Mouse (Mus musculus) small intestine, adult 2 months (tissue): Measurements from ENCODE around the gene Cisd1. TPM values are rescaled to one million over a fixed set of nuclear protein-coding genes. Genes with fewer than 3 reads are reported as not detected.

Experiments
- H3K27ac ChIP-seq: fragments of 200-500 bp; 2 replicates; pipeline ENCODE4 v1.5.1; 2012; ENCODE audit warnings: low read depth, low read length, control low read depth, inconsistent platforms; ENCODE audit not compliant: insufficient read depth
- H3K27me3 ChIP-seq: fragments of 200-500 bp; 2 replicates; pipeline ENCODE4 v1.6.1; 2012; ENCODE audit warnings: mild to moderate bottlenecking, moderate library complexity, low read length, inconsistent platforms; ENCODE audit not compliant: control insufficient read depth, insufficient read depth
- H3K36me3 ChIP-seq: fragments of 200-500 bp; 2 replicates; pipeline ENCODE4 v1.6.1; 2012; ENCODE audit warnings: mild to moderate bottlenecking, low read length, control low read depth, inconsistent platforms; ENCODE audit not compliant: control insufficient read depth, insufficient read depth
- H3K4me1 ChIP-seq: fragments of 200-500 bp; 2 replicates; pipeline ENCODE4 v1.6.1; 2012; ENCODE audit warnings: low read length, inconsistent platforms, mixed read lengths; ENCODE audit not compliant: control insufficient read depth, insufficient read depth, insufficient read length
- H3K4me3 ChIP-seq: fragments of 200-500 bp; 2 replicates; pipeline ENCODE4 v1.5.1; 2012; ENCODE audit warnings: low read depth, mild to moderate bottlenecking, control low read depth, inconsistent platforms, low read length, moderate library complexity
- CTCF ChIP-seq: fragments of 200-500 bp; IDR thresholded peaks from 2 replicates; pipeline ENCODE4 v1.5.1; 2012; ENCODE audit warnings: low read depth, mild to moderate bottlenecking, control low read depth, inconsistent platforms, low read length, moderate library complexity, mixed read lengths; ENCODE audit not compliant: insufficient replicate concordance, insufficient read length; ENCODE audit errors: extremely low read depth
- POLR2A ChIP-seq: fragments of 200-500 bp; IDR thresholded peaks from 2 replicates; pipeline ENCODE4 v1.6.1; 2012; ENCODE audit warnings: low read depth, mild to moderate bottlenecking, control low read depth, inconsistent platforms, low read length, moderate library complexity
- WGBS: fragments of 180-500 bp; shearing (Covaris S2); methylation state at CpG from one replicate; pipeline ENCODE4 v1.1.7; 2018; 5-methylcytosine and 5-hydroxymethylcytosine counted together
- polyA plus RNA-seq: library from polyadenylated mRNA; depleted of rRNA; stranded (reverse); fragments of >200 nt; gene quantifications from 2 replicates; pipeline ENCODE4 v1.2.3, GENCODE M21; 2012

Gene Cisd1
- polyA plus RNA-seq, 1 experiment, result 75.8 TPM

GRCm38 (mm10) chr10:71381471-71382033 lies 36.8 kb upstream of the Cisd1 start:
- H3K4me1 ChIP-seq, result peaks cover 10% of the 10 kb centered on the region; the same call in 1 of the 2 replicates
- no peaks in the 10 kb centered on the region for H3K27me3 ChIP-seq
- 84% methylated on average over 29 of the region's 29 CpGs for WGBS
- 0 out of 2 replicates have a peak overlapping the region, but pooled peaks have one; percentile 70 for H3K27ac ChIP-seq
- no peak overlapping the region for H3K4me3 ChIP-seq
- no peak for TF ChIP-seq POLR2A
- no peak for TF ChIP-seq CTCF
- H3K36me3 ChIP-seq, result peaks cover 66% of the 10 kb centered on the region

DNA sequence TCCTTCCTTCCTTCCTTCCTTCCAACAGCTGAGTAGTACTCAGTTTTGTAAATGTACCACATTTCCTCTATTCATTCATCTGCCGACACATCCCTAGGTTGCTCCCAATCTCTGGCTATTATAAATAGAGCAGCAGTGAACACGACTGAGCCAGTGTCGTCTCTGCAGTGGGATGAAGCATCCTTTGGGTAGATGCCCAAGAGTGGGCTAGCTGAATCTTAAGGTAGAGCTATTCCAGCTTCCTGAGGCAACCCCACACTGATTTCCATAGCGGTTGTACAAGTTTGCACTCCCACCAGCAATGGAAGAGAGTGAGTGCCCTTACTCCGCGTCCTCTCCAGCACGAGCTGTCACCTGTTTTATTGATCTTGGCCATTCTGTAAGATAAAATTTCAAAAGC lies 35.7 kb upstream of the Cisd1 start:
- no peak overlapping the region for H3K27ac ChIP-seq
- 86% methylated on average over 7 of the region's 7 CpGs for whole genome bisulfite sequencing
- H3K4me1 ChIP-seq, result peaks cover 14% of the 10 kb centered on the region; the same call in 1 of the 2 replicates
- peaks cover 64% of the 10 kb centered on the region for H3K36me3 ChIP-seq
- TF ChIP-seq POLR2A, result no peak
- no peak for TF ChIP-seq CTCF
- H3K4me3 ChIP-seq, result no peak overlapping the region
- no peaks in the 10 kb centered on the region for H3K27me3 ChIP-seq

DNA sequence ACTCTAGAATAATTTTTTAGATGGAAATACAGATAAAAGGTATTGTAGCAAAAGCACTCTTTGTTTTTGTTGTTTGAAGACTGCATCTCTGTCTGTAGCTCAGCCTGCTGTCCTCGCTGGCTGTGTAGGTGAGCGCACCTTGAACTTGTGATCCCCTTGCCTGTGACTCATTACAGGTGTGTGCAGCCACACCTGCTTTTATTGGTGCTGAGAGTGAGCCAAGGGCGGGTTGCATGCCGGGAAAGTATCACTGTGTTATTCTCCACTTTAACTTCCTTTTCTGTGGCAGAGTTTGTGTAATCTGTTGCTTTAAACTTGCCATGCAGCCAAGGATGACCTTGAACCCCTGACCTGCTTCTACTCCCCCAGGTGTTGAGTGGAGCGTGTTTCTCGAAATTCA lies 31.3 kb upstream of the Cisd1 start:
- TF ChIP-seq POLR2A (no peak), CTCF (no peak)
- peaks cover 14% of the 10 kb centered on the region; the same call in 1 of the 2 replicates for H3K4me1 ChIP-seq
- no peaks in the 10 kb centered on the region for H3K27me3 ChIP-seq
- peak overlapping the region; percentile 75 for H3K27ac ChIP-seq
- H3K4me3 ChIP-seq, result no peak overlapping the region
- peaks cover 67% of the 10 kb centered on the region for H3K36me3 ChIP-seq
- WGBS, result 29% methylated on average over 6 of the region's 6 CpGs

DNA sequence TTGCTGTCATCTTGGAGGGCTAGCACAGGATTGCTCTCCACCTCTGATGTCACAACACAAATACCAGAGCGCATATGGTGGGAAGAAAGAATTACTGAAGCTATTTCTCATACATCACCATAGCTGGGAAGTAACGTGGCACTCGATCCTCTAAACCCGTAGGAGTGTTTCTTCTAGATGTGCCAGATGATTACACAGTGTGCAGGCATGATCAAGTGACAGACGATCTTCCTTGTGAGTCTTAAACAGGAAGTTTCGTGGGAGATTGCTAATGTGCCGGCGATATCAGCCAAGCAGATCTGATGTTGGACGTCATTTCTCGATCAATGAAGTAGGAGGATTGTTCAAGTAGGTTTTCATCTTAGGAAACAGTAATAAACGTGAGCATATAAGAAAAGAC lies 29.0 kb upstream of the Cisd1 start:
- H3K36me3 ChIP-seq, result peaks cover 58% of the 10 kb centered on the region
- H3K27ac ChIP-seq, result no peak overlapping the region
- no peak overlapping the region for H3K4me3 ChIP-seq
- no peaks in the 10 kb centered on the region for H3K27me3 ChIP-seq
- peaks cover 25% of the 10 kb centered on the region; the same call in 1 of the 2 replicates for H3K4me1 ChIP-seq
- no peak for TF ChIP-seq POLR2A
- no peak for TF ChIP-seq CTCF
- 83% methylated on average over 11 of the region's 11 CpGs for WGBS

GRCm38 (mm10) chr10:71371881-71372280 lies 27.1 kb upstream of the Cisd1 start:
- no peak overlapping the region for H3K27ac ChIP-seq
- H3K36me3 ChIP-seq, result peaks cover 49% of the 10 kb centered on the region
- 86% methylated on average over 6 of the region's 6 CpGs for WGBS
- peaks cover 25% of the 10 kb centered on the region; the same call in 1 of the 2 replicates for H3K4me1 ChIP-seq
- H3K27me3 ChIP-seq, result no peaks in the 10 kb centered on the region
- no peak for TF ChIP-seq CTCF
- no peak for TF ChIP-seq POLR2A
- H3K4me3 ChIP-seq, result no peak overlapping the region

DNA sequence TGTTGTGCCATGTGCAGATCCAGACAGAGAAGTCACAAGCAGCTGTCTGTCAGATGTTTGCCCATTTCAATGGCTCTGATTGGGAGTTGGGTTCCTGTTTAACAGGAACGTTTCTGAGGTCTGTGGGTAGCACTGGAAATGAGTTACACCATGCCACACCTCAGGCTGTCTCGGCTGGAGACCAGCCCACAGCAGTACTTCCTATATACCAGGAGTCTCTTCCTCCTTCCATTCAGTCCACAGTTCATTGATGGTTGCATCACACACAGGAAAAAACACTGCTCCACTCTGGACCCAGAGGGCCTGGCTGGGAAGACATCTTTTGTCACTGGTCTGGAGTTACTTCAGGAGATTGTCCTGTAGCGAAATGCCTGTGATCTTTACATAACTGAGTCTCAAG lies 24.7 kb upstream of the Cisd1 start:
- H3K36me3 ChIP-seq, result peaks cover 60% of the 10 kb centered on the region
- 37% methylated on average over 3 of the region's 3 CpGs for WGBS
- TF ChIP-seq CTCF, result no peak
- no peak for TF ChIP-seq POLR2A
- H3K4me3 ChIP-seq, result no peak overlapping the region
- no peaks in the 10 kb centered on the region for H3K27me3 ChIP-seq
- H3K27ac ChIP-seq, result peak overlapping the region; percentile 76
- H3K4me1 ChIP-seq, result peaks cover 16% of the 10 kb centered on the region; the same call in 1 of the 2 replicates

DNA sequence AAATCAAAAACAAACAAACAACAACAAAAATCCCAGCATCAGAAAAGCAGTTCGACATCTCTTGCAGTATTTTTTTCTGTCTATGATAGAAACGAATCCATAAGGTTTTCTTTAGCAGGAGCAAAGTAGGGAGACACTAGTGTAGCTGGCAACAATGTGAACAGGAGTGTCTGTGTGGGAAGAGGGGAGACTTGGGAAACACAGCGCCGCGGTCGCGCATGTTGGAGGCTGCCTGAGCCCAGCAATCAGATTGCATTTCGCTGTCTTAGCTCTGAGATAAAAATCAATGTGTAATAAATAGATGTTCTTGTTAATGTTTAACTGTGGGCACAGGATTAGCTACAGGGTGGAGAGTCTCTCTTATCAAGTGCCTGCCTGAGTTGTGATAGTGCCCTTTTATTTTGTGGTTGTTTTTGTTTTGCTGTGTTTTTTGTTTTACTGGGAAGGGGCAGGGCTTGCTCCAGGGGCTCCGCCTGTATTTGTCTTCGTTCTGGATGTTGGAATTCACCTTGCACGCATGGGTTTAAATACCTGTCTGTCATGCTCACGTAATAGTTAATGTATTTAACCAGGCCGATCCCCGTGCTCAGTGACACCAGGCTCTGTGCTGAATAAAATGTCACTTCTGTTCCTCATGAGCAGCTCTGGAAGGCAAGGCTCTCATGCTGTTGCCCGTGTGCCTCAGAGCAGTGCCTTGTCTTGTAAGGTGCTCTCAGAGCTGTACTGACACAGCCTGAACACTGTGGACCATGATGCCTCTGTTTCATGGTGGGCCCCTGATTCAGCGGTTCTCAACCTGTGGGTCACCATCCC lies 23.6 kb upstream of the Cisd1 start:
- H3K36me3 ChIP-seq, result peaks cover 59% of the 10 kb centered on the region
- H3K4me3 ChIP-seq, result no peak overlapping the region
- no peaks in the 10 kb centered on the region for H3K27me3 ChIP-seq
- H3K4me1 ChIP-seq, result peaks cover 16% of the 10 kb centered on the region; the same call in 1 of the 2 replicates
- TF ChIP-seq POLR2A, result no peak
- no peak for TF ChIP-seq CTCF
- peak overlapping the region; percentile 76 for H3K27ac ChIP-seq
- 28% methylated on average over 16 of the region's 16 CpGs for WGBS
